Mouse (Mus musculus): ENCODE data around the gene Thoc5.

The Thoc5 gene

GRCm38 (mm10) chr11:4894848-4895816, at the start of gene Thoc5:
Gene Thoc5, plus strand, starts transcription at chr11:4895320.
- DNase-seq, result peak; percentile 81

- peak; percentile 50 for DNase-seq
Measured at GRCm38 (mm10) chr11:4848483-4849248, 46.5 kb upstream of the Thoc5 start.

- peak; percentile 100 for DNase-seq
Measured at GRCm38 (mm10) chr11:4849258-4849943, 45.7 kb upstream of the Thoc5 start, which contains the start of gene Nf2. Gene Nf2, minus strand, starts transcription at chr11:4849536.

GRCm38 (mm10) chr11:4850404-4850803, 44.7 kb upstream of the Thoc5 start:
- DNase-seq, result no peak

- DNase-seq, result no peak
Measured at GRCm38 (mm10) chr11:4853021-4853420, 42.1 kb upstream of the Thoc5 start.

GRCm38 (mm10) chr11:4854181-4854580, 40.9 kb upstream of the Thoc5 start:
- no peak for DNase-seq

- no peak for DNase-seq
Measured at GRCm38 (mm10) chr11:4858416-4858815, 36.7 kb upstream of the Thoc5 start.

- DNase-seq, result no peak
Measured at GRCm38 (mm10) chr11:4860986-4861385, 34.1 kb upstream of the Thoc5 start.

GRCm38 (mm10) chr11:4861816-4862604, 33.1 kb upstream of the Thoc5 start:
- DNase-seq, result no peak

- no peak for DNase-seq
Measured at GRCm38 (mm10) chr11:4862730-4863129, 32.4 kb upstream of the Thoc5 start.

- DNase-seq, result peak; percentile 80
Measured at GRCm38 (mm10) chr11:4865645-4866251, 29.4 kb upstream of the Thoc5 start.

- DNase-seq, result peak; percentile 91
Measured at GRCm38 (mm10) chr11:4873755-4874475, 21.2 kb upstream of the Thoc5 start, which contains the start of gene Nipsnap1. Gene Nipsnap1, plus strand, starts transcription at chr11:4873951.

GRCm38 (mm10) chr11:4874551-4874950, 20.6 kb upstream of the Thoc5 start:
- DNase-seq, result peak; percentile 89

- no peak for DNase-seq
Measured at GRCm38 (mm10) chr11:4881087-4881486, 14.0 kb upstream of the Thoc5 start.

GRCm38 (mm10) chr11:4882892-4883627, 12.1 kb upstream of the Thoc5 start:
- DNase-seq, result peak; percentile 95

GRCm38 (mm10) chr11:4885385-4885903, 9.7 kb upstream of the Thoc5 start:
- DNase-seq, result peak; percentile 70

- DNase-seq, result no peak
Measured at GRCm38 (mm10) chr11:4886987-4887386, 8.1 kb upstream of the Thoc5 start.

GRCm38 (mm10) chr11:4900437-4900836, 5.3 kb downstream of the Thoc5 start:
- DNase-seq, result peak; percentile 42

GRCm38 (mm10) chr11:4901956-4902355, 6.8 kb downstream of the Thoc5 start:
- DNase-seq, result no peak

- no peak for DNase-seq
Measured at GRCm38 (mm10) chr11:4906231-4906630, 11.1 kb downstream of the Thoc5 start.

Measured in kidney, adult 9 months (tissue).